Mouse (Mus musculus): ENCODE data around the gene Tet3. TPM values are rescaled to one million over a fixed set of nuclear protein-coding genes. Genes with fewer than 3 reads are reported as not detected.

Tet3 gene
- polyA plus RNA-seq, 1 experiment: 21.1 TPM

DNA sequence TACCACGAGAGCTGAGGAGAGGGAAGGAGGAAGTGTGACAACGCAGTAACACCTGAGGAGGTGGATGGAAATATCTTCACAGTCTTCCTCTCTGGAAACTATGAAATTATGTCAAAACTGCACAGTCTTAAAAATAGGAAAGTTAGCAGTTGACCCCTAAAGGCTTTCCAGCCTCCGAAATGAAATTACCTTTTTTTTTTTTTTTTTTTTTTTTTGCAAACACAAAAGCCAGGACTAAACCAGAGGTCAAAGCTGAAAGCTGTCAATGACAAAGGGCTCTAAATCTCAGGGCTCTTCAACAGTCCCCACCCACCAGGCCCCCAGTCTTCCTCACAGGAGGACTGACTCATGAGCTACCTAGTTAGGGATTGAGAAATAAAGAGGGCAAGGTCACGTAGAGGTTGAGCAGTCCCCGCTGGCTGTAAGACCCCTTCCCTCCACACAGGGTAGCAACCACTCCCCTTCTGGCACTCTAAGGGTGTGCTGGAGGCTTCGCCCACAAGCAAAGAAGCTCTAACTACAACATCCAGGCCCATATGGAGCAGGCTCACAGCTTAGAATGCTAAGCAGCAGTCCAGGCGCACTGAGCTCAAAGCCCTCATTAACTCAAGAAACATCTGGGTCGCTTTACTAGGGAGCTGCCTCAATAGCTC is 35.4 kb downstream of the Tet3 start:
- 84% methylated on average over 8 of the region's 8 CpGs for WGBS
- no peak for DNase-seq (ENCODE audit: low read depth in 1 of 2, low spot score in 2 of 2)
- peaks cover 16% of the 10 kb centered on the region; the same call in 1 of the 2 replicates for H3K4me1 ChIP-seq (ENCODE audit: control insufficient read depth, insufficient read depth, insufficient read length)
- no peak overlapping the region for H3K27ac ChIP-seq (ENCODE audit: insufficient read depth, low read length)
- TF ChIP-seq POLR2A (IDR thresholded peaks at IDR 0.05; ENCODE audit: low read depth, low read length): no peak
- TF ChIP-seq CTCF (IDR thresholded peaks at IDR 0.05; ENCODE audit: extremely low read depth, insufficient read depth, insufficient read length, insufficient replicate concordance): no peak
- H3K27me3 ChIP-seq (ENCODE audit: control insufficient read depth, insufficient read depth, low read length): no peaks in the 10 kb centered on the region
- H3K4me3 ChIP-seq (ENCODE audit: extremely low read depth, insufficient read depth, insufficient read length): no peak overlapping the region
- H3K36me3 ChIP-seq (ENCODE audit: control insufficient read depth, insufficient read depth, low read length): peaks cover 8% of the 10 kb centered on the region; the same call in 1 of the 2 replicates

DNA sequence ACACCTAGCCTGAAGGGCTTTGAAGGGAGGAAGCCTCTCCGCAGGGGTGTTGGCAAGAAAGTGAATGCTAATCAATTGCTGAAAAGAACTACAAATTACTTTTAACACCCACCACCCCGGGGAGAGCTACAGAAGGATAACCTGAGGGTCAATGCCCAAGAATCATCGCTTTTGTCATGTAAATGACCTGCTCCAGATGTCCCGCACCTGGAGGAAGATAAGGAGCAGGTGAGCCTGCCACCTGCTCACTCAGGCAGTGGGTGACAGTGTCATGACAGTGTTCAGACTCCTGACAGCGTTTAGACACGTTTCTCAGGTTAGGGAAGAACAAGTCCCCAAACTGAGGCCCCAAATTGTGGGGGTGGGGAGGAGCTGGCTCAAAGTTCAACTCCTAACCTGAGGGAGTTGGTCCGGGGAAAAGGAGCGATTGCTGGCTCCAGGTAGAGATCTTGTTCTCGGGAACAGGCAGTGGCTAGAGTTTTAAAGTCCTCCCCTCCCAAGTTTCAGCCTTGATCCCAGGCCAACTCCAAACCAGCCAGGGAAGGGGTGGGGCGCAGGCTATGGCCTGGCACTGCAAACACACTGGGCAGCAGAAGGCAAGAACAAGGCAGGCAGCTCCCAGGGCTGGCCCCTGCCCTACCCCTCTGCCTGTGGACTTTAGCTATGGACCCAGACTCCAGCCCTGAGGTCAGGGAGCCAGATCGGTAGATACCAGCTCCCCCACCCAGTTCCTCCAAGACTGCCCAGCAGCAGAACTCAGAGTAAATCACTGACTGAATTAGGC is 36.8 kb downstream of the Tet3 start:
- peaks cover 5% of the 10 kb centered on the region; the same call in 1 of the 2 replicates for H3K36me3 ChIP-seq (ENCODE audit: control insufficient read depth, insufficient read depth, low read length)
- no peak for TF ChIP-seq POLR2A (IDR thresholded peaks at IDR 0.05; ENCODE audit: low read depth, low read length)
- no peak for TF ChIP-seq CTCF (IDR thresholded peaks at IDR 0.05; ENCODE audit: extremely low read depth, insufficient read depth, insufficient read length, insufficient replicate concordance)
- no peaks in the 10 kb centered on the region for H3K27me3 ChIP-seq (ENCODE audit: control insufficient read depth, insufficient read depth, low read length)
- H3K4me3 ChIP-seq (ENCODE audit: extremely low read depth, insufficient read depth, insufficient read length): no peak overlapping the region
- 81% methylated on average over 11 of the region's 11 CpGs for WGBS
- peak overlapping the region; percentile 39 for H3K27ac ChIP-seq (ENCODE audit: insufficient read depth, low read length)
- no peak for DNase-seq (ENCODE audit: low read depth in 1 of 2, low spot score in 2 of 2)
- H3K4me1 ChIP-seq (ENCODE audit: control insufficient read depth, insufficient read depth, insufficient read length): peaks cover 16% of the 10 kb centered on the region; the same call in 1 of the 2 replicates

DNA sequence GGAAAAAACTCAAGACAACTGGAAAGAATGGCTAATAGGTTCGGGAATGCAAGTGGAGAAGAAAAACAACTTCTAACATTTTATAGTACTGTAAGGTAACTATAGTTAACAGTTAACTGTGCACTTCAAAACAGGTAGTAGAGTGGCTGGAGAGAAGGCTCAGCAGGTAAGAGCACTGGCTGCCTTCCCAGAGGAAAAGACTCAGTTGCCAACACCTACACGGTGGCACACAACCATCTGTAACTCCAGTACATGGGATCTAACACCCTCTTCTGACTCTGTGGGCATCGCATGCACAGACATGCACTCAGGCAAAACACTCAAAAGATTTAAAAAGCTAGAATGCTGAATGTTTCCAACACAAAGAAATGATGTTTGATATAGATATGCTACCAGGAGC is 39.4 kb downstream of the Tet3 start:
- H3K4me1 ChIP-seq (ENCODE audit: control insufficient read depth, insufficient read depth, insufficient read length): peaks cover 21% of the 10 kb centered on the region; the same call in 1 of the 2 replicates
- H3K27me3 ChIP-seq (ENCODE audit: control insufficient read depth, insufficient read depth, low read length): no peaks in the 10 kb centered on the region
- 85% methylated on average over 3 of the region's 3 CpGs for WGBS
- 0 out of 2 replicates have a peak, but pooled peaks cover 3% of the 10 kb centered on the region for H3K36me3 ChIP-seq (ENCODE audit: control insufficient read depth, insufficient read depth, low read length)
- no peak overlapping the region for H3K4me3 ChIP-seq (ENCODE audit: extremely low read depth, insufficient read depth, insufficient read length)
- no peak overlapping the region for H3K27ac ChIP-seq (ENCODE audit: insufficient read depth, low read length)
- DNase-seq (ENCODE audit: low read depth in 1 of 2, low spot score in 2 of 2): no peak
- TF ChIP-seq CTCF (IDR thresholded peaks at IDR 0.05; ENCODE audit: extremely low read depth, insufficient read depth, insufficient read length, insufficient replicate concordance) (no peak), POLR2A (IDR thresholded peaks at IDR 0.05; ENCODE audit: low read depth, low read length) (no peak)

DNA sequence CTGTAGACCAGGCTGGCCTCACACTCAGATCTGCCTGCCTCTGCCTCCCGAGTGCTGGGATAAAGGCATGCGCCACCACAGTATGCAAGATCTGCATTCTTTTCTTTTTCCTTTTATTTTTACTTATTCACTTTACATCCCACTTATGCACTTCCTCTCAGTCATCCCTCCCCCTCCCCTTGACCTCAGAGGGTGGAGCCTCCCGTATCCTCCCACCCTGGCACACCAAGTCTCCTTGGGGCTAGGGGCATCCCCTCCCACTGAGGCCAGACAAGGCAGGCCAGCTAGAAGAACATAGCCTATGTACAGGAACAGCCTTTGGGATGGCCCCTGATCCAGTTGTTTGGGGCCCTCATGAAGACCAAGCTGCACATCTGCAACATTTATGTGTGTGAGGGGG is 41.4 kb downstream of the Tet3 start:
- Histone ChIP-seq H3K4me3 (ENCODE audit: extremely low read depth, insufficient read depth, insufficient read length) (no peak overlapping the region), H3K27me3 (ENCODE audit: control insufficient read depth, insufficient read depth, low read length) (no peaks in the 10 kb centered on the region), H3K36me3 (ENCODE audit: control insufficient read depth, insufficient read depth, low read length) (no peaks in the 10 kb centered on the region), H3K4me1 (ENCODE audit: control insufficient read depth, insufficient read depth, insufficient read length) (peaks cover 27% of the 10 kb centered on the region; the same call in 1 of the 2 replicates), H3K27ac (ENCODE audit: insufficient read depth, low read length) (peak overlapping the region; percentile 30; the same call in 1 of the 2 replicates)
- DNase-seq (ENCODE audit: low read depth in 1 of 2, low spot score in 2 of 2): no peak
- no peak for TF ChIP-seq CTCF (IDR thresholded peaks at IDR 0.05; ENCODE audit: extremely low read depth, insufficient read depth, insufficient read length, insufficient replicate concordance)
- no peak for TF ChIP-seq POLR2A (IDR thresholded peaks at IDR 0.05; ENCODE audit: low read depth, low read length)
- WGBS: 47% methylated on average over 3 of the region's 3 CpGs

DNA sequence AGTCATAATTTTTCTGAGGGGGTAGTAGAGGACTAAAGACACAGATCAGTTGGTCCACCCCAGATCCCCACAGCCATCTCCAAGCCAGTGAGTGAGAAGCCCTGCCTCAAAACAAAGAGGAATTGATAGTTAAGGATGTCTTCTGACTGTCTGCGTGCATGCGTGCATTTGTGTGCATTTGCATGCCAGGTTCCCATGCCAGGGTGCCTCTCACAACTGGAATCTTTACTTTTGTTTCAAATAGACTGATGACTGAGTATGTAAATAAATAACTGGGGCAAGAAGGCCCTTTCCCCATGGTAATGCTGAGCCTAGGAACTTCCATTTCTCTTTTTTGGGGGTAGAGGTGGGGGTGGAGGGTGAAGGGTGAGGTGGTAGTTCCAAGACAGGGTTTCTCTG is 41.8 kb downstream of the Tet3 start:
- H3K27ac ChIP-seq (ENCODE audit: insufficient read depth, low read length): peak overlapping the region; percentile 30; the same call in 1 of the 2 replicates
- H3K4me3 ChIP-seq (ENCODE audit: extremely low read depth, insufficient read depth, insufficient read length): no peak overlapping the region
- TF ChIP-seq POLR2A (IDR thresholded peaks at IDR 0.05; ENCODE audit: low read depth, low read length) (no peak), CTCF (IDR thresholded peaks at IDR 0.05; ENCODE audit: extremely low read depth, insufficient read depth, insufficient read length, insufficient replicate concordance) (no peak)
- WGBS: 56% methylated on average over 2 of the region's 2 CpGs
- no peaks in the 10 kb centered on the region for H3K27me3 ChIP-seq (ENCODE audit: control insufficient read depth, insufficient read depth, low read length)
- H3K36me3 ChIP-seq (ENCODE audit: control insufficient read depth, insufficient read depth, low read length): no peaks in the 10 kb centered on the region
- no peak for DNase-seq (ENCODE audit: low read depth in 1 of 2, low spot score in 2 of 2)
- H3K4me1 ChIP-seq (ENCODE audit: control insufficient read depth, insufficient read depth, insufficient read length): peaks cover 25% of the 10 kb centered on the region; the same call in 1 of the 2 replicates

DNA sequence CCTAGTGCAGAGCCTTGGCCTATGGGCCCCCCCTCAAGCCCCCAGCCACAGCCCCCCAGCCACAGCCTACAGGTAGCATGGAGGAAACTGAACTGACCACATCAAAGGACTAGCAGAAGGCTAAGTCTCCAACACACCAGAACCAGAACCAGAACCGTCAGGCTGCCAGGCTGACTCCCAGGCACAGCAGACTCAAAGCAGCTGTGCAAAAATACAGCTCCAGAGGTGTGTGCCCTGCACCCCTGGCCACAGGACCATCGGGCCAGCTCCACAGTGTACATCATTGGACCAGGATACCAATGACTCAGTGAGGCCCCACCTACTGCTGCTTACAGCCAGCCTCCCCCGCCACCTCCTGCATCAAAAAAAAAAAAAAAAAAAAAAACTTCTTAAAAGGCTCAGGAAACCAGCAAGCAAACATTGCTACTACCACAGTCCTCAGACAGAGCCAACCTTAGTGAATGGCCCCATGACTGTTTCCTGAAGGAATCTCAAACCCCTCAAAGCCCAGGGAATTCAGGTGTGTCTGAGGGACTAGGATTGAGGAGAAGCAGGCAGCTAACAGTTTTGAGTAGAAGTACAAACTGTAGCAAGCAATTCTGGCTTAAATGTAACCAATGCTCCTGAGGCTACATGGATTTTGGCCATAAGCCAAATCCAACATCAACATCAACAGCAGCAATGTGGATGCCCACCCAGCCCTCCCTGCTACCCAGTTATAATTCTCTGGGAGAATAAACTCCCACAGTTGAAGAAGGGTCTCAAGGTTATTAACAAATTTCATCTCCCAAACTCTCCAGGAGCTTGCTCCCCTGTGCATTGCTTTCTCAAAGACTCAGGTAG is 42.4 kb downstream of the Tet3 start:
- 41% methylated on average over 3 of the region's 3 CpGs for WGBS
- H3K4me3 ChIP-seq (ENCODE audit: extremely low read depth, insufficient read depth, insufficient read length): peak overlapping the region; percentile 31; the same call in 1 of the 2 replicates
- no peak for DNase-seq (ENCODE audit: low read depth in 1 of 2, low spot score in 2 of 2)
- TF ChIP-seq POLR2A (IDR thresholded peaks at IDR 0.05; ENCODE audit: low read depth, low read length) (no peak), CTCF (IDR thresholded peaks at IDR 0.05; ENCODE audit: extremely low read depth, insufficient read depth, insufficient read length, insufficient replicate concordance) (no peak)
- peak overlapping the region; percentile 85 for H3K27ac ChIP-seq (ENCODE audit: insufficient read depth, low read length)
- no peaks in the 10 kb centered on the region for H3K36me3 ChIP-seq (ENCODE audit: control insufficient read depth, insufficient read depth, low read length)
- H3K27me3 ChIP-seq (ENCODE audit: control insufficient read depth, insufficient read depth, low read length): no peaks in the 10 kb centered on the region
- peaks cover 23% of the 10 kb centered on the region; the same call in 1 of the 2 replicates for H3K4me1 ChIP-seq (ENCODE audit: control insufficient read depth, insufficient read depth, insufficient read length)
